22 mouse cellular contexts compared by ENCODE assay signal in genomic region chr1:164053561-164053960, GRCm38 (mm10). TPM values are rescaled to one million over a fixed set of nuclear protein-coding genes. Genes with fewer than 3 reads are reported as not detected.
DNase-seq lines count a peak whose midpoint lies in the region; ATAC-seq and TF ChIP-seq lines count a peak whose summit lies in the region.
"Had no signal": no experiment of that assay in that cellular context is flagged by ENCODE, and none has a peak within 500 bp of the region (broad histone marks: within the 10 kb centered on the region; RNA-seq: fewer than 3 reads in every experiment).

No protein-coding gene starts in this region.

- 91% methylated on average over 9 of the region's 9 CpGs for WGBS in heart, adult 2 months

- peak; percentile 55 for ATAC-seq in common myeloid progenitor, adult 5-6 weeks (replicated peaks; ENCODE audit: low read depth, poor library complexity, severe bottlenecking)
- ATAC-seq in monocyte, adult 5-6 weeks (replicated peaks; ENCODE audit: insufficient number of reproducible peaks, low FRiP score, low TSS enrichment, poor library complexity, severe bottlenecking), result peak; percentile 42
- no peak for ATAC-seq in megakaryocyte-erythroid progenitor cell, adult 5-6 weeks (replicated peaks; ENCODE audit: low FRiP score, low TSS enrichment, poor library complexity, severe bottlenecking)
- ATAC-seq: forebrain, postnatal 0 days; intestine, embryonic 16.5 days had no signal

- no peak overlapping the region for H3K27ac ChIP-seq in heart, adult 2 months
- H3K27ac ChIP-seq: embryonic facial prominence, embryonic 13.5 days; forebrain, embryonic 12.5 days; hindbrain, embryonic 10.5 days; hindbrain, embryonic 14.5 days had no signal

- H3K79me2 ChIP-seq in heart, adult 2 months (replicated peaks; ENCODE audit: control insufficient read depth, insufficient read depth, low read length), result no peaks in the 10 kb centered on the region

- H3K27me3 ChIP-seq in heart, adult 2 months (ENCODE audit: control insufficient read depth, insufficient read depth, low read length), result peaks cover 2% of the 10 kb centered on the region; the same call in 1 of the 2 replicates
- H3K27me3 ChIP-seq: embryonic facial prominence, embryonic 13.5 days; forebrain, embryonic 12.5 days; heart, embryonic 12.5 days had no signal

- TF ChIP-seq POLR2A in heart, adult 2 months (IDR thresholded peaks at IDR 0.05; ENCODE audit: insufficient read depth, low read depth, low read length), result no peak

- H3K4me3 ChIP-seq in heart, adult 2 months, result no peak overlapping the region
- H3K4me3 ChIP-seq: embryonic facial prominence, embryonic 13.5 days; forebrain, embryonic 12.5 days; heart, embryonic 12.5 days; hindbrain, embryonic 10.5 days had no signal

- H3K4me1 ChIP-seq in heart, adult 2 months (ENCODE audit: control insufficient read depth, insufficient read depth, low read length), result no peaks in the 10 kb centered on the region
- H3K4me1 ChIP-seq: embryonic facial prominence, embryonic 13.5 days; forebrain, embryonic 12.5 days; heart, embryonic 12.5 days had no signal

- TF ChIP-seq CTCF in heart, adult 2 months (IDR thresholded peaks at IDR 0.05), result no peak

- no peak for TF ChIP-seq EP300 in heart, adult 2 months (IDR thresholded peaks at IDR 0.05; ENCODE audit: insufficient read depth, low read depth, low read length)

- peak; percentile 80 for DNase-seq in heart, adult 11 months
- no peak for DNase-seq in heart, adult 2 months
- no peak for DNase-seq in frontal cortex, adult 2 months (ENCODE audit: extremely low spot score in 1 of 2, low spot score in 1 of 2)
- DNase-seq in MN1 (ENCODE audit: low spot score), result no peak
- DNase-seq: adrenal gland, adult 2 months; adrenal gland, postnatal 36 days; cerebellum, adult 8-10 months; cerebellum, postnatal 14 days; forebrain, postnatal 0 days; gastrocnemius, postnatal 36 days had no signal

- no peaks in the 10 kb centered on the region for H3K36me3 ChIP-seq in heart, adult 2 months (ENCODE audit: control insufficient read depth, insufficient read depth, low read length)
- H3K36me3 ChIP-seq: embryonic facial prominence, embryonic 13.5 days; forebrain, embryonic 12.5 days; G1E; heart, embryonic 12.5 days; hindbrain, embryonic 10.5 days had no signal

- no peak overlapping the region for H3K9ac ChIP-seq in heart, adult 2 months (ENCODE audit: low read depth, low read length)
- H3K9ac ChIP-seq: embryonic facial prominence, embryonic 13.5 days; forebrain, embryonic 12.5 days; forebrain, postnatal 0 days; heart, embryonic 12.5 days; hindbrain, embryonic 14.5 days had no signal

- intact Hi-C loops in heart, adult 2 months (cut with DNase I), result no loop called here

RNA-seq across cellular contexts. Expression of gene Sele, which starts 5.5 kb away (rescaled TPM):
- total RNA-seq in heart, adult 2 months (2021), result under 1 TPM; 0.23 to 0.70 TPM
- polyA plus RNA-seq in heart, adult 2 months (2012; rRNA removed), result 0.70 and 1.2 TPM in 2 replicates
- 0.05 TPM in 1 of 2 replicates, not detected in the other for total RNA-seq in common myeloid progenitor, adult 5-6 weeks (2017)
- 0.57 to 0.85 TPM in 2 of 3 replicates, not detected in the other for total RNA-seq in monocyte, adult 5-6 weeks (2017)
- 0.02 TPM in 1 of 2 replicates, not detected in the other for polyA plus RNA-seq in frontal cortex, adult 2 months (2012; rRNA removed)
- total RNA-seq in megakaryocyte-erythroid progenitor cell, adult 5-6 weeks (2014; fragmentation: Nextera tagmentation), result not detected in 2 replicates
- not detected in 2 replicates for total RNA-seq in megakaryocyte-erythroid progenitor cell, adult 5-6 weeks (2017)
- total RNA-seq: forebrain, postnatal 0 days; gastrocnemius, adult 8-10 months; gastrocnemius, postnatal 36 days had no signal
- polyA plus RNA-seq: cortical plate, adult 2 months; embryonic facial prominence, embryonic 13.5 days; forebrain, embryonic 12.5 days; forebrain, postnatal 0 days; G1E; hindbrain, embryonic 10.5 days; hindbrain, embryonic 14.5 days had no signal

RNA-seq across cellular contexts. Expression of gene Sell, which starts 8.2 kb away (rescaled TPM):
- 1 to 10 TPM; 1.9 to 2.0 TPM for total RNA-seq in heart, adult 2 months (2021)
- 1.8 and 2.7 TPM in 2 replicates for polyA plus RNA-seq in heart, adult 2 months (2012; rRNA removed)
- total RNA-seq in common myeloid progenitor, adult 5-6 weeks (2017), result 275 and 283 TPM in 2 replicates
- 238 to 507 TPM (median 268 TPM) in 3 replicates for total RNA-seq in monocyte, adult 5-6 weeks (2017)
- polyA plus RNA-seq in frontal cortex, adult 2 months (2012; rRNA removed), result 0.11 and 0.24 TPM in 2 replicates
- total RNA-seq in megakaryocyte-erythroid progenitor cell, adult 5-6 weeks (2014; fragmentation: Nextera tagmentation), result 5.4 and 8.0 TPM in 2 replicates
- 15.1 and 20.2 TPM in 2 replicates for total RNA-seq in megakaryocyte-erythroid progenitor cell, adult 5-6 weeks (2017)
- polyA plus RNA-seq: forebrain, embryonic 12.5 days; G1E; heart, embryonic 12.5 days; hindbrain, embryonic 14.5 days had no signal

RNA-seq across cellular contexts. Expression of gene Mettl18, which starts 58.9 kb away (rescaled TPM):
- 1 to 10 TPM; 3.7 to 4.3 TPM for total RNA-seq in heart, adult 2 months (2021)
- polyA plus RNA-seq in heart, adult 2 months (2012; rRNA removed), result 1.1 and 1.6 TPM in 2 replicates
- total RNA-seq in common myeloid progenitor, adult 5-6 weeks (2017), result 13.9 and 22.5 TPM in 2 replicates
- total RNA-seq in monocyte, adult 5-6 weeks (2017), result 8.2 to 12.2 TPM (median 11.6 TPM) in 3 replicates
- polyA plus RNA-seq in frontal cortex, adult 2 months (2012; rRNA removed), result 3.4 and 4.4 TPM in 2 replicates
- 3.9 and 5.7 TPM in 2 replicates for total RNA-seq in megakaryocyte-erythroid progenitor cell, adult 5-6 weeks (2014; fragmentation: Nextera tagmentation)
- 7.6 and 14.9 TPM in 2 replicates for total RNA-seq in megakaryocyte-erythroid progenitor cell, adult 5-6 weeks (2017)

RNA-seq across cellular contexts. Expression of gene BC055324, which starts 59.0 kb away (rescaled TPM):
- total RNA-seq in heart, adult 2 months (2021), result under 1 TPM; 0.73 to 0.93 TPM
- 0.53 and 0.91 TPM in 2 replicates for polyA plus RNA-seq in heart, adult 2 months (2012; rRNA removed)
- total RNA-seq in common myeloid progenitor, adult 5-6 weeks (2017), result 24.4 and 26.8 TPM in 2 replicates
- total RNA-seq in monocyte, adult 5-6 weeks (2017), result 0.96 to 6.6 TPM (median 1.8 TPM) in 3 replicates
- polyA plus RNA-seq in frontal cortex, adult 2 months (2012; rRNA removed), result 0.98 and 1.4 TPM in 2 replicates
- total RNA-seq in megakaryocyte-erythroid progenitor cell, adult 5-6 weeks (2014; fragmentation: Nextera tagmentation), result 23.0 and 26.0 TPM in 2 replicates
- 26.9 and 32.6 TPM in 2 replicates for total RNA-seq in megakaryocyte-erythroid progenitor cell, adult 5-6 weeks (2017)

Comparison
In these comparisons a context has a peak if more than half of its experiments do, and no peak if none do; other contexts are left out.
1. RNA of gene Sell, which starts 8.2 kb away (total RNA-seq): 275 to 283 TPM in common myeloid progenitor, adult 5-6 weeks and 238 to 507 TPM in monocyte, adult 5-6 weeks; 5.4 to 20.2 TPM in megakaryocyte-erythroid progenitor cell, adult 5-6 weeks and 1.9 to 2.0 TPM in heart, adult 2 months; every median in the first group is over 10 times any median in the second.